Mouse (Mus musculus): Measurements from ENCODE around the gene Abcb10. TPM values are rescaled to one million over a fixed set of nuclear protein-coding genes. Genes with fewer than 3 reads are reported as not detected.
"Not testable (repeated sequence)": the region's sequence is repeated elsewhere in the genome, so short reads cannot be mapped to it uniquely, and the experiment has no call there.

The Abcb10 gene
- total RNA-seq, 2 experiments from 2014 or later, result 39.0 to 47.9 TPM

DNA sequence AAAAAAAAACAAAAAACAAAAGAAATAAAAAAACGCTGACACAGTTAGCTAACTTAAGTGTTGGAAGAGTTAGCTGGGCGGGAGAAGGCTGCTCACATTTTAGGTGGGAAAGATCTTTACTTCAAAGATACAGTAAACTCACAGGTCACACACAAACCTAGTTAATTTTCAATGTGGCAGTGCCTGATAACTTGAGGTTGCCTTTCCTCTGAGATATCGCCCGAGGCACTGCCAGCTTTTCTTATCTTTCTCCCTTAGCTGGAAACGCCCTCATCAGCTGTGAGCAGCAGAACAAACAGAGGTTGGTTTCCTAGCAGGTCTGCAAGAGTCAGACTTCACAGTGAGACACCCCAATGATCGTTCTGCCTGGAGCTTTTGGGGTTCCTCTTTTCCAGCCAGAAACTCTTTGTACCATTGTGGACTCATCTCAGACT is 5.7 kb upstream of the Abcb10 start:
- ATAC-seq (replicated peaks; ENCODE audit: low FRiP score, low TSS enrichment, poor library complexity, severe bottlenecking), result peak; percentile 75

DNA sequence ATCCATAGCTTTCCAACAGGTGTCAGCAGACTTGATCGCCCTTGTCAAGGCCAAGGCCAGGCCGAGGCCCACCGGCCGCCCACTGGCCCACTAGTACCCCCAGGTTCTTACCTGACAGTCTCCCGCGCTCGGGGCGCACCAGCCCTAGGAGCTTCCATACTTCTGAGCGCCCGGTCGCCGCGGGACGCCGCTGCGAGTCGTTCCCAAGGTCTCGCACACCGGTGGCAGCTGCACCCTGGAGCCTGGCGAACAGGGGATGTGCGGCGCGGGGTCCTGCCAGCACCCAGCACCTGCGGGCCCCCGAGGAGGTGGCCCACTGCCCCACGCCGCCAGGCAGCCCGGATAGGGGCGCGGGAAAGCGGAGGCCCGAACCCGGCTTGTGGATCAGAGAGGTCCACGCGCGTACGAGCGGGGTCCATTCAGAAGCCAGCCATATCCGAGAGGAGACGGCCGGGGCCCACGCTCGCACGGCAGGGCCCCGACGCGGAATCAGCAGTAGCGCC is 580 bp downstream of the Abcb10 start:
- 0 out of 2 replicates have a peak, but pooled peaks have one; percentile 8 for ATAC-seq (replicated peaks; ENCODE audit: low FRiP score, low TSS enrichment, poor library complexity, severe bottlenecking)

DNA sequence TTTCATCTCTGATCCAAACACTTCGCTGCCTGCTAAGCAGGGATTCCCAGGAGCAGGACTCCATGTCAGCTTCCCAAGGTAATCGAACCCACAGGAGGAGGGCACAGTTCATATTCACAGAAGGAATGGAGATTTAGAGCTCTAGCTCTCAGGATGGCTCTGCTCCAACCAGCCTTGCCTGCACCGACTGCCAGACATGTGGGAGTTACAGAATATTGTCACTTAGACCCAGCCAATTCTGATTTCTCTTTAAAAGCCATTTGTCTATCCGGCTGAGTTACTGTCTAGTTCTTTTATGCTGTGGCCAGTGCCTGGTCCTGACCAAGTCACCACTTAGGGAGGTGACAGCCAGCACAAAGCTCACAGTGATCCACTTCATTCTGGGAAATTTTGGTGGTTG is 1.2 kb downstream of the Abcb10 start:
- no peak for ATAC-seq (replicated peaks; ENCODE audit: low FRiP score, low TSS enrichment, poor library complexity, severe bottlenecking)

DNA sequence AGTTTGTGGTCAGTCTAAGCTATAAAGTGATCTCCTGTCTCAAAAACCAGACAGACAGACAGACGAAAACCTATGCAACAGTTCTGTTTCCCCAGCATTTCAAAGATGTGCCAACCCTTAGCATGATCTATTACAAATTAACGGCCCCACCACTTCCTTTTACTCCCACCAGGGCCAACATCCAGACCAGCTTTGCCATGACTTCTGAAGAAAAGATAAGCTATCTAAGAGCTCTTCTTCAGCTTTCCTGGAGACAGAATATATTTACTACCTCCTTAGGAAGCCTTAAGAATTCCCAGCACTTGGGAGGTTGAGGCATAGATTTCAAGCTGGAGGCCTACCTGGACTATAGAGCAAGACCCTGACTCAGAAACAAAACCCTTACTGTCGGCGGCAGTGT is 2.7 kb downstream of the Abcb10 start:
- no peak for ATAC-seq (replicated peaks; ENCODE audit: low FRiP score, low TSS enrichment, poor library complexity, severe bottlenecking)

DNA sequence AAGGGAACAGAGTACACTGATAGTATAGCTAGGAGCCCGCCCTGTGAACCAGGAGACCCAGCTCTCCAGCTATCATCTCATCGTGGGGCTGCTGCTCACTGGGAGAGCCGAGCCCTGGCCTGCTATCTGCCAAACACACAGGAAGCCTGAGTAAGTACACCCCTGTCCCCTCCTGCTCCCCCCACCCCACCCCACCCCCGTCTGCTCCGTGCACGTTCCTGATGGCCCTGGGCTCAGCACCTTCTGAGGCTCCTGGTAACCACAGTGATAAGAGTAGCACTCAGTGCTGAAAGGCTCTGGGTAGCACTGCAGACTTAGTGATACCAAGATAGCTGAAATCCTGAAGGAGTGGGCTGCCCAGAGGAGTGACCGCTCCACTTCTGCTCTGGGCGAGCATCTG is 4.0 kb downstream of the Abcb10 start:
- ATAC-seq (replicated peaks; ENCODE audit: low FRiP score, low TSS enrichment, poor library complexity, severe bottlenecking), result peak; percentile 88

DNA sequence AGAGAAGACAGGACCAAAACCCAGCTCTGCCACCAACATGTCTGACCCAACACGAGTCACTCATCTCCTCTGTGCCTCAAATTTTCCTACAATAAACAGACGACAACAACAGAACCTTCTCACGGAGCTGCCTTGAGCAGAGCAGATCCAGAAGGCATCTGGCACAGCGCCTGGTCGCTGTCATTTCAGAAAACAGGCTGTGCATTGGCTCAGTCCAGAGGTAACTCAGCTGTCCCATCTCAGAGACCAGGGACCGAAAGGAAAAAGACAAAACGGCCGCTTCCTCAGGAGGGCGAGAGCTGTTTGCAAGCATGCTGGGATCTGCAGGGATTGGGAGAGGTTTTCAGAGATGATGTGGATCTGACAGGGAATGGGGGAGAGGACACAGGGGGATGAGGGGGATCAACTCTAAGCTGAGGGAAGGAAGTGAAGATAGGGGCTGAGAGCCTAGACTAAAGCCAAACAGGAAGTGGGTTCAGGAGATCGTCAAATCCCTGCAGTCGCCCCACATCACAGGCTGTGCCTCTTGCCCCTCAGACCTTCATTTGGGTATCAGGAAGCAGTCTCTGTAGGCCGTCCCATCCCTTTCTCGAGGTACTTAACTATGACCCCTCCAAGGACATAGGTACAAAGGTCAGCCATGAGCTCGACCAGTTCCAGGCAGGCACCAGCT is 4.6 kb downstream of the Abcb10 start:
- ATAC-seq (replicated peaks; ENCODE audit: low FRiP score, low TSS enrichment, poor library complexity, severe bottlenecking), result peak; percentile 7; the same call in 1 of the 2 replicates

DNA sequence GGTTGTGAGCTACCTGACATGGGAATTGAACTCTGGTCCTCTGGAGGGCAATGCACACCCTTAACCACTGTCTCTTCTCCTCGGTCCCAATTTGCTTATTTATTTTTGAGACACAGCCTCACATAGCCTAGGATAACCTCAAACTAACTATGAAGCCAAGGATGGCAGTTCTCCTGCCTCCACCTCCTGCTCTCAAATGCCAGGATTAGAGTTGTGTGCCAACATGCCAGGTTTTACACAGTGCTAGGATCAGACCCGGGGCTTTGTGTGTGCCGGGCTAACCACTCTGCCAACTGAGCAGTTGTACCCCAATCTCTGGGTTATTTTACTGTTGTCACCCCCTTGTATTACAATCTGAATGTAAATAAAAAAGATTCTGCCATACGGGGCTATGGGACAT is 5.4 kb downstream of the Abcb10 start:
- no peak for ATAC-seq (replicated peaks; ENCODE audit: low FRiP score, low TSS enrichment, poor library complexity, severe bottlenecking)

DNA sequence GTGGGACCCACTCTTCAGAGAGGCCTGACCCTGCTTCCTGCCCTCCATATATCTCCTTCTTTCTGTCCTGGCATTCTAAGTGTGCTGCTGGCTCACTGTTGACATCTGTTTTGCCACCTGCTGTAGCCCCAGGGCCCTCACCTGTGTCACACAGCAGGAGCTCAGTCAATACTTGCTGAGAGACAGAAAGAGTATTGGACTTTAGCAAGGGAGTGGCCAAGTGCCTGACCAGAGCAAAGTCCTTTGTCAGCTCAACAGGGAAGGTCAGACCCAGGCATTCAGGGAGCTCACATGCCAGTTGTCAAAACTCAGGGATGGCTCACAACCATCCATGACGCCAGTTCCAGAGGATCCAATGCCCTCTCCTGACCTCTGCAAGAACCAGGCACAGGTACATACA is 9.4 kb downstream of the Abcb10 start:
- no peak for ATAC-seq (replicated peaks; ENCODE audit: low FRiP score, low TSS enrichment, poor library complexity, severe bottlenecking)

DNA sequence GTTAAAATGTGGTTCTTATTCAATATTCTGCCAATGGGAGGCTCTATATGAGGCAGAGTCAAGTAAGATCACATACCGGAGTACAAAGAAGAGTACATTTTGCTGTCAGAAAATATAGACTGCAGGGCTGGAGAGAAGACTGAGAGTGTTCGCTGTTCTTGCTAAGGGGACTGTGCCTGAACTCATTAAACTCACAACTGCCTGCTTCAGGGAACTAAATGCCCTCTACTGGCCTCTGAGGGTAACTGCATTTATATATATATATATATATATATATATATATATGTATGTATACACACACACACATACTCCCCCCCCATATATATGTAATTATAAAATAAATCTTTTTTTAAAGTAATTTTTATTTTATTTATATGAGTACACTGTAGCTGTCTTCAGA is 16.0 kb downstream of the Abcb10 start:
- ATAC-seq (replicated peaks; ENCODE audit: low FRiP score, low TSS enrichment, poor library complexity, severe bottlenecking), result peak; percentile 45; the same call in 1 of the 2 replicates

DNA sequence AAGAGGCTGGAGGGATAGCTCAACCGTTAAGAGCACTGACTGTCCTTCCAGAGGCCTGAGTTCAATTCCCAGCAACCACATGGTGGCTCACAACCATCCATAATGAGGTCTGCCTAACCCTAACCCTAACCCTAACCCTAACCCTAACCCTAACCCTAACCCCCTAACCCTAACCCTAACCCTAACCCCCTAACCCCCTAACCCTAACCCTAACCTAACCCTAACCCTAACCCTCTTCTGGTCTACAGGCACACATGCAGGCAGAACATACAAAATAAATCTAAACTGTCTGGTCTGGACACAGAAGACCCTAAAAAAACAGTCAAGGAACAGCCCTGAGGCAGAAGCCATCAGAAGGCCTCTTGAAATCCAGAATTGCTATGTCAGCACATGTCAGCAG is 21.6 kb downstream of the Abcb10 start:
- no peak for ATAC-seq (replicated peaks; ENCODE audit: low FRiP score, low TSS enrichment, poor library complexity, severe bottlenecking)

DNA sequence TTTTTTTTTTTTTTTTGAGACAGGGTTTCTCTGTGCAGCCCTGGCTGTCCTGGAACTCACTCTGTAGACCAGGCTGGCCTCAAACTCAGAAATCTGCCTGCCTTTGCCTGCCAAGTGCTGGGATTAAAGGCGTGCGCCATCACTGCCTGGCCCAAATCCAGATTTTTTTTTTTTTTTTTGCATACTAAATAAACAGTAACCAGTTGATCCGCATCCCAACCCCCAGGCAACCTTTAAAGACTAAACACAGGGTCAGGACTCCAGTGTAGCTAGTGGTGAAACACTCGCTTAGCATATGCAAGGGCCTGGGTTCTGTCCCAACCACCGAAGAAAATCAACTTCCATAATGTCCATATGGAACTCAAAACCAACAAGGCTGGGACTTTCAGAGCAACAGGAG is 22.4 kb downstream of the Abcb10 start:
- ATAC-seq (replicated peaks; ENCODE audit: low FRiP score, low TSS enrichment, poor library complexity, severe bottlenecking), result not testable (repeated sequence)

DNA sequence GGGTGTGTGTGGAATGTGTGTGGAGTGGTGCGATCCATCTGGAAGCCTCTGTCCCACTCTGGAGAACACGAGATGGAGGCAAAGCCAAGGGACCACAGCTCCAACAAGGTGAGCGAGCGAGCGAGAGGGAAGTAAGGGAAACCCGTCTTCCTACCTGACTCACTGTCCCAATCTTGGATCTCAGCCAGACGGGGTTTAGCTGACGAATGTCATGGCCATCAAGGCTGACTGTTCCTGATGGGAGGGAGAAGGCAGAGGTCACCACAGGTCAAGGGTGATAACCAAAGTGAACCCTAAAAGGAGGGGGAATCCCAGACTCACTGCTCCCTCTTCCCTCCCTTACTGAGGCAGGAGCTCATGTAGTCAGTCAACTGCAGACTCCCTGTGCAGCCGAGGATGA is 22.9 kb downstream of the Abcb10 start:
- ATAC-seq (replicated peaks; ENCODE audit: low FRiP score, low TSS enrichment, poor library complexity, severe bottlenecking), result no peak

DNA sequence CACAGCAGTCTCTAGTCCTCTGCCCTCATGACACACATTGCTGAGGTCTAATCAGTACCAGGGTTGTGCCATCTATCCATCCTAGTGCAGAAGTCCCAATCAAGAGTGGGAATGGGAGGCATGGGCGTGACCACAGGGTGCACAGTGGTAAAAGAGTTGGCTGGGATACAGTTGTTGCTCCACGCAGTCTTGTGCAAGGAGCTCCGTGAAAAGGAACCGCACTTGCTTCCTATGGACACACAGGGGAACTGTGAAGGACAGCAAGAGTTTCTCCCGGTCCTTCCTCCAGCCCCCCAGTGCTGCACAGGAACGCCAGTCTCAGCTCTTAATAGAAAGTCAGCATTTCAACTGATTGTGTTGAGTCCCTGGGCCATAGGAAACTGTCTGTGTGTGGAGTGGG is 23.4 kb downstream of the Abcb10 start:
- no peak for ATAC-seq (replicated peaks; ENCODE audit: low FRiP score, low TSS enrichment, poor library complexity, severe bottlenecking)

DNA sequence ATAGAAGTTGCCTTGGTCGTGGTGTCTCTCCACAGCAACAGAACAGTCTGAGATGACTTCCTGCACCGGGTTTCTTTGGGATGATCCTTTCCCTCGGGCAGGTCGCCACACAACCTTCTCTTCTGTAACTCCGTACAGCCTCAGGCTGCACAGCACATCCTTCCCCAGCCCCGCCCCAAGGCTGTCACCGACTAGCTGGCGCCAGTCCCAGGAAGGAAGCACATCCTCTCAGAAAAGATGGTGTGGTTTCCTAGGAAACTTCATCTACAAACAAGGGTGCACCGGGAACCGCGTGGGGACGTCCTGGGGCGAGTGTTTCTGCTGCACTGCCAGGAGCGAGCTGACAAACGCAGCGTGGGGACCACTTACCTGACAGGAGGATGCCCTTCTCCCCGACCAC is 24.8 kb downstream of the Abcb10 start:
- no peak for ATAC-seq (replicated peaks; ENCODE audit: low FRiP score, low TSS enrichment, poor library complexity, severe bottlenecking)

DNA sequence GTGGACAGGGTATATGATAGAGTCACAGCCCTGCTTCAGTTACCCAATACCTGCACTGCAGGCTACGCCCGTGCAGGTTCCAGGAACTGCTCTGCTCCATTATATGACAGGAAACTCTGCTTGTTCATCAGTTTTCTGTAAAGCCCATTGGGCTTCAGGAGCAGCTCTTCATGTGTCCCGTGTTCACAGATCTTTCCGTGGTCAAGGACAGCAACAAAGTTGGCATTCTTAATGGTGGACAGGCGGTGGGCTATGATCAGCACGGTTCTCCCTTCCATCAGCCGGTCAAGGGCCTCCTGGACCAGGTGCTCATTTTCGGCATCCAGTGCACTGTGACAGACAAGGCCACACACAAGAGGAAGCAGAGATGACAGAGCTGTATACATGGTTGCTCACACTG is 28.7 kb downstream of the Abcb10 start:
- ATAC-seq (replicated peaks; ENCODE audit: low FRiP score, low TSS enrichment, poor library complexity, severe bottlenecking), result no peak

DNA sequence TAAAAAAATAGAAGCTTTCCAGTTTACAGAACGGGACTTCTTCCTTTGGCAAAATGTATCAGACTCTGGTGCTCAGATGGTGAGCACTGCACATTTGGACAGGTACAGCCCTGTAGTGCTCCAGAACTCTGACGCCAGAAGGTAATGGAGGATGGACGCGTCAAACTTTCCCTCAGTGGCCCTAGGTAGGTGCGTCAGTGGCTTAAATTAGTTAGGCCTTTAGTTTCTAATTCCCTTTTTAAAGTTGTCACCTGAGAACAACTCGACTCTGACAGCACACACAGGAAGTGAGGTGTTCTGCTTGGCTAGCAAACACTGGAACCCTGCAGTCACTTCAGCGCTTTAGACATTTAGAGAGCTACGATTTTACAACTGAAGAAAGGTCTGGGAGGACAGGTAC is 29.2 kb downstream of the Abcb10 start:
- ATAC-seq (replicated peaks; ENCODE audit: low FRiP score, low TSS enrichment, poor library complexity, severe bottlenecking), result no peak

DNA sequence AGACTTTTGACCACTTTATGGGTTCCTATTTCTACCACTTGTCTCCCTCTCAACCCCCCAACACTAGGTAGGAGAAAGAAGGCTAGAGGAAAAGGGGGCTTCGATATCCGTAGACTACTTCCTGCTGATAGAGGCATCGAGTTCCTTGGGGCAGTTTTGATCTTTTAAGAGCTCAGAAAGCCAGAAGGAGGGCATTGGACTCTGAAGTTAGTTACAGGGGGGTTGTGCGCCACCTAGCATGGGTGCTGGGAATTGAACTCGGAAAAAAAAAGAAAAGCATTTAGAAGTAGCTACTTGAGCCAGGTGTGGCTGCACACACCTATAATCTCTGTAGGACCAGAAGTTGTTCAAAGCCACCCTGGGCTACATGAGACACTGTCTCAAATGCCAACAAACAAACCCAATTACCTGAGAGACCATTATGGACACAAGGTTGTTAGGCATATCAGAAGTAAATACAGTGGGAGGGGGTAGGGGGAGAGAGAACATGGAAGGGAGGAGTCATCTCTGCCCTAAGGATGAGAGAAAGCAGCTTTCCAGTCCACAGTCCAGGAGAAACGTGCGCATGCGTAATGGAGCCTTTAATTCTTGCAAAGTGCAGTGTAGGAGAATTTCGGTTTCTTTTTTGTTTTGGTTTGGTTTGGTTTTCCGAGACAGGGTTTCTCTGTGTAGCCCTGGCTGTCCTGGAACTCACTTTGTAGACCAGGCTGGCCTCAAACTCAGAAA is 32.7 kb downstream of the Abcb10 start:
- peak; percentile 69 for ATAC-seq (replicated peaks; ENCODE audit: low FRiP score, low TSS enrichment, poor library complexity, severe bottlenecking)

DNA sequence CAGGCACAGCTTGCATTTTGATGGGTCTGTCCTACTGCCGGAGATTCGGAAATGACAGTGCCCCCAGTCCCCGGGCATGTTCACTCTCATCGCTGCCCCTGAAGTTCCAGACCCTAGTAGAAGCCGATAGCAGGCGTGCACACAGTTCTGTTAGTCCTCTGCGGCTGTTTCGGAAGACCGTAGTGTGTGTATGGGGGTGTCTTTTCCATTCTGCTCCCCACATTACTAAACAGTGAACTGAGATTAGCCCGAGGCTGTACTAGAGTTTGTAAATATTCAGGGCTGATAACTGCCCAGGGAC is 33.3 kb downstream of the Abcb10 start:
- ATAC-seq (replicated peaks; ENCODE audit: low FRiP score, low TSS enrichment, poor library complexity, severe bottlenecking), result peak; percentile 24; the same call in 1 of the 2 replicates

DNA sequence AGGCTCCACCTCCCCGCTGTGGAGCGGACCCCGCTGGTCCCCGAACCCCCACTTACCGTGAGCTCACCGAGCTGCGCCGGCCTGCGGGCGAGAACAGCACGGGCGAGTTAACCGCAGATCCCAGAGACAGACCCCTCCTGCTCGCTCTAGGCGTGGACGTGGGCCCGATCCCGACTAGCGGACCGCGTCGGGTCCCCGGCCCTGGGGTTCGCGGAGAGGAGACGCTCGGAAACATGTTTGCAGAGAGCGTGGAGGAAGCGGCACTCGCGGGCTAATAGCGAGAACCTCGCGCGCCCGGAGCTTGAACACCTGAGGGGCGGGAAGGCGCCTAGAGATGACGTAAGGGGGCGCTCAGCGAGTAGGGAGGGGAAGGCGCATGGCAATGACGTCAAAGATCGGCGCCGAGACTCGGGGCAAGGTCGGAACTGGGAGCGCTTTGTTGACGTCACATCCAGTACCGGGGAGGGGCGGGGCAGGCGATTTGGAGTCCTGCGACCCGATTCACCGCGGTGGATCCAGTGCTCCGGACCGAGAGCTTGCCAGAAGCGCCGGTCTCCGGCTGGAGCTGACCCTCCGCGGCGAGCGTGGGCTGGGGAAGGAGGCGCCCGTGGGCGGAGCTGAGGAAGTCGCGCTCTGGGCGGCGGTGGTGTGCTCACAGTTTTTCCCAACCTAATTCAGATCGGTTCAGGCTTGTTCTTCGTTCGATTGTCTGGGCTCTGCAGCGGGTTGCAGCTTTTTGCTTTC is 33.8 kb downstream of the Abcb10 start, which contains the start of gene Nup133:
Gene Nup133, minus strand, starts transcription at position 324 of the 744 bp plus-strand sequence.
- peak; percentile 83 for ATAC-seq (replicated peaks; ENCODE audit: low FRiP score, low TSS enrichment, poor library complexity, severe bottlenecking)

DNA sequence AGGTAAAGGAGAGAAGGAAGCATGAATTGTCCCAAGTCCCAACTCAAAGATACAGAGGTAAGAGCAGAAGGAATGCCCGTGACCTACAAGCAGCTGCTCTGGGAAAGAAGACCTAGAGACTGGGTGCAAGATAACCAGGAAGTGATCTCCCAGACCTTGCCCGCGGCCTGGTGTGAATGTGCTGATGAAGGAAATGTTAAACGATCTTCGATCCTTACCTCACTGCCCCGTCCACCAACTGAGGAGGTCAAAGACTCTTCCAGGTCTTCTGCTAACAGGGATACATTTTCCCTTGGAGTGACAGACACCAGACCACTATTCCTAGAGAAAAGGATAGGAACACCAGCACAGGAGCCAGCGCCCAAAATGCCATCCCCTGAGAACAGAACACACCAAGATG is 53.9 kb downstream of the Abcb10 start:
- ATAC-seq (replicated peaks; ENCODE audit: low FRiP score, low TSS enrichment, poor library complexity, severe bottlenecking), result no peak

Measured in megakaryocyte-erythroid progenitor cell, adult 5-6 weeks (primary cell).